Mouse (Mus musculus): ENCODE results near the gene Cacfd1.
A peak's percentile ranks its signal among the peaks of the same experiment; 100 is the strongest.

Cacfd1 gene

DNA sequence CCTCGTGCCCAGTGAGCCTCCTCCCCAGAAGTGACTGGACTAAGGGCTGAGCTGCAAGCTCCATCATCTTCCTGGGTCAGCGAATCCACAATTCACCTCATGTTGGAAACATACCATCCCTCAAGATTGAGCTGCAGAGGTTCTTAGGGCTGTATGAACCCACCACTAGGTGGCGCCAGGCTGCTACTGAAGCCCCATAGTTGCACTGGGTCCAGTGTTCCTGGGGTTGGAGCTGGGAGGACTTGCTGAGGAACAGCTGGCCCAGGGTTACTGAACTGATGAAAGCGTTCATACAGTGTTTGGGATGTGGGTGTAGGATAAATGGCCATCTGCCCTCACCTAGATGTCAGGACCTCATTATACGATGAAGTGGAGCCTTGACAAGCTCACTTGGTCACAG lies 8.1 kb downstream of the Cacfd1 start:
- H3K36me3 ChIP-seq (ENCODE audit: control insufficient read depth, insufficient read depth, low read length, poor library complexity, severe bottlenecking): peaks cover 6% of the 10 kb centered on the region
- no peaks in the 10 kb centered on the region for H3K27me3 ChIP-seq (ENCODE audit: control insufficient read depth, insufficient read depth, low read length, poor library complexity, severe bottlenecking)
- DNase-seq (ENCODE audit: low read depth, low spot score): peak; percentile 85

DNA sequence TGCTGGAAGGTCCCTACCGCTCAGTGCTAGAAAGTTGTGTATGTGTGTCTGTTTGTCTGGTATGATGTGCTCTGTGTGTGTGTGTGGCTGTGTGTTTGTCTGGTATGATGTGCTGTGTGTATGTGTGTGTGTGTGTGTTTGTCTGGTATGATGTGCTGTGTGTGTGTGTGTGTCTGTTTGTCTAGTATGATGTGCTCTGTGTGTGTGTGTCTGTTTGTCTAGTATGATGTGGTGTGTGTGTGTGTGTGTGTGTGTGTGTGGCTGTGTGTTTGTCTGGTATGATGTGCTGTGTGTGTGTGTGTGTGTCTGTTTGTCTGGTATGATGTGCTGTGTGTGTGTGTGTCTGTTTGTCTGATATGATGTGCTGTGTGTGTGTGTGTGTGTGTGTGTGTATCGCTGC lies 9.8 kb downstream of the Cacfd1 start:
- H3K36me3 ChIP-seq (ENCODE audit: control insufficient read depth, insufficient read depth, low read length, poor library complexity, severe bottlenecking): peaks cover 3% of the 10 kb centered on the region
- no peak for DNase-seq (ENCODE audit: low read depth, low spot score)
- H3K27me3 ChIP-seq (ENCODE audit: control insufficient read depth, insufficient read depth, low read length, poor library complexity, severe bottlenecking): no peaks in the 10 kb centered on the region

DNA sequence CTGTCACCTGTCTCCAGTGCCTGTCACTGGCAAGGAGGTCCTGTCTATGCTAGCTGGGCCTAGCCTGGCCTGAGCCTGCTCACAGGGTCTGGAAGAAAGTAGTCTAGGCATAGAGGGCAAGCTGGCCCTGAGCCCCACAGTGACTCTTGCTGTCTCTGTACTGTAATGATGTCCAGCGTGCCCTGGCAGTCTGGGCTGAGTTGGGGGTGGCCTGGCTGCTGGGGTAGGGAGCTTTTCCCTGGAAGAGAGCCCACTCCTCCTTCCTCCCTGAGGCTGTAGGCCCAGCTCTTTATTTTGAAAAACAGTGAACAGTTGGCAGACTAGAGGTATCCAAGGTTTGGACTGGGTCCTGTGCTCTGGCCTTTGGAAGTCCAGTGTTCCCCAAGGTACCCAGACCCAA lies 11.4 kb downstream of the Cacfd1 start:
- H3K27me3 ChIP-seq (ENCODE audit: control insufficient read depth, insufficient read depth, low read length, poor library complexity, severe bottlenecking): no peaks in the 10 kb centered on the region
- peaks cover 3% of the 10 kb centered on the region for H3K36me3 ChIP-seq (ENCODE audit: control insufficient read depth, insufficient read depth, low read length, poor library complexity, severe bottlenecking)
- DNase-seq (ENCODE audit: low read depth, low spot score): no peak

DNA sequence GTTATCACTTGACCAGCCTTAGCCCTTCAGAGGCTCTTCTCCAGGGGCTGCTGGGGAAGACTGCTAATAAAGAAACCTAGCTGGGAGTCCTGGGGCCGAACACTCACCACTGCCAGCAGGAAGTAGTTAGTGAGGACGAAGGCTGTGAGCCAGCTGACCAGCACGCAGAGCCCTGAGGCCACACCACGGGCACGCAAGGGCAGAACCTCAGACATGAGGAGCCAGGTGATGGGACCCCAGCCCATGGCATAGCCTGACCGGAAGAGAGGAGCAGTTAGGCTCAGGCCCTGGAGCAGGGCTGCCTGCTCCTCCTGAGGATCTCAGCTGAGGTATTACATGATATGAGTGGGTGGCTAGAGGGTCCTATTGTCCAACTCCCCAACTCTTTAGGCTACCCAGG lies 12.9 kb downstream of the Cacfd1 start:
- Histone ChIP-seq H3K36me3 (ENCODE audit: control insufficient read depth, insufficient read depth, low read length, poor library complexity, severe bottlenecking) (no peaks in the 10 kb centered on the region; the same call in none of the 2 replicates), H3K27me3 (ENCODE audit: control insufficient read depth, insufficient read depth, low read length, poor library complexity, severe bottlenecking) (no peaks in the 10 kb centered on the region)
- DNase-seq (ENCODE audit: low read depth, low spot score): no peak

DNA sequence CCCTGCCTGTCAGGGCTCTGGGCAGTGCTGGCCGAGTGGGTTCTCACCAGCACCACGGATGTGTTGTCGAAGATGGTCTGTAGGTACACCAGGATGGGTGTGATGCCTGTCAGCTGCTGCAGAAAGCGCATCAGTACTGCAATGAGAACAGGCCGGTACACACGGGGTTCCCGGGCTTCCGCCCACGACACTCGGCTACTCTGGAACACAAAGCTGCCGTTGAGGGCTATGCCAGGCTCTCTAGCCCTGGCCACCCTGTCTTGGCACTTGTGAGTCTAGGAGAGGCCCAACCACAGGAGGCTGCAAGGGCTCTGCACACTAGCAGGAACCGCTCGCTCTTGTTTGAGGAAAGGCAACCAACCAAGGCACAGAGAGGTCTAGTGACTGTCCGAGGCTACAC lies 14.4 kb downstream of the Cacfd1 start:
- no peak for DNase-seq (ENCODE audit: low read depth, low spot score)
- H3K27me3 ChIP-seq (ENCODE audit: control insufficient read depth, insufficient read depth, low read length, poor library complexity, severe bottlenecking): no peaks in the 10 kb centered on the region
- no peaks in the 10 kb centered on the region for H3K36me3 ChIP-seq (ENCODE audit: control insufficient read depth, insufficient read depth, low read length, poor library complexity, severe bottlenecking)

DNA sequence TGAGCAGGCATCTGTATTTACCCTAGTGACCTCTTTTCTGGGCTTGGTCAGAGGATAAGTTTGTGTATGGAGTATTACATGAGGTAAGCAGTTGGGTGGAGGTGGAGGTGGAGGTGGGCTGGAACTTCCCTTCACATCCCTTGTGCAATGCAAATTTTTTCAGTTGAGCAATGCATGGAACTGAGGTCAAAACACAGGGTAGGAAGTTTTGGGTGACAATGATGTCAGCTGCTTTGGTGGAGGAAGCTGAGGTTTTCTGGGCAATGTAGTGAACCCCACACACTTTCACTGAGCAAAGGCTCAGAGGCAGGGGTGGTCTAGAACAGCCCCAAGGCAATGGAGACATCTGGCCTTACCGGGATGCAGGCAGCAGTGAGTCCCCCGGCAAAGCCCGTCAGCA lies 15.8 kb downstream of the Cacfd1 start:
- DNase-seq (ENCODE audit: low read depth, low spot score): peak; percentile 82
- Histone ChIP-seq H3K27me3 (ENCODE audit: control insufficient read depth, insufficient read depth, low read length, poor library complexity, severe bottlenecking) (no peaks in the 10 kb centered on the region), H3K36me3 (ENCODE audit: control insufficient read depth, insufficient read depth, low read length, poor library complexity, severe bottlenecking) (no peaks in the 10 kb centered on the region)

DNA sequence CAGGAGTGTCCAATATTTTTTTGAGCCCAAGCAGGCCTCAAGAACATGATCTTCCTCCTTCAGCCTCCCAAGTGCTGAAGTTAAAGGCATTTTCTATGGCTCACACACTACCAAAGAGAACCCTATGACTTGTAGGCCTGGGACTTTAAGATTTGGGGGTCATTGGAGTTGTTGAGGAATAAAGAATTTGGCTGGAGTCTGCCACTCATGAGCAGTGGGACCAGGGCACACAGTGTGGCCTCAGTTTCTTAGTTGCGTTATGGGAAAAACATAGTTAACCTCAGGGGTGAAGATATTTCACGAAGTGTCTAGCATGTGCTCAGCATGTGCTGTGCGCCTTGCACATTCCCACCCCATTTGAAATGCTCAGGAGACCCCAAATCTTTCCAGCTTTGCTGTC lies 16.6 kb downstream of the Cacfd1 start:
- no peaks in the 10 kb centered on the region for H3K27me3 ChIP-seq (ENCODE audit: control insufficient read depth, insufficient read depth, low read length, poor library complexity, severe bottlenecking)
- H3K36me3 ChIP-seq (ENCODE audit: control insufficient read depth, insufficient read depth, low read length, poor library complexity, severe bottlenecking): no peaks in the 10 kb centered on the region
- DNase-seq (ENCODE audit: low read depth, low spot score): no peak

DNA sequence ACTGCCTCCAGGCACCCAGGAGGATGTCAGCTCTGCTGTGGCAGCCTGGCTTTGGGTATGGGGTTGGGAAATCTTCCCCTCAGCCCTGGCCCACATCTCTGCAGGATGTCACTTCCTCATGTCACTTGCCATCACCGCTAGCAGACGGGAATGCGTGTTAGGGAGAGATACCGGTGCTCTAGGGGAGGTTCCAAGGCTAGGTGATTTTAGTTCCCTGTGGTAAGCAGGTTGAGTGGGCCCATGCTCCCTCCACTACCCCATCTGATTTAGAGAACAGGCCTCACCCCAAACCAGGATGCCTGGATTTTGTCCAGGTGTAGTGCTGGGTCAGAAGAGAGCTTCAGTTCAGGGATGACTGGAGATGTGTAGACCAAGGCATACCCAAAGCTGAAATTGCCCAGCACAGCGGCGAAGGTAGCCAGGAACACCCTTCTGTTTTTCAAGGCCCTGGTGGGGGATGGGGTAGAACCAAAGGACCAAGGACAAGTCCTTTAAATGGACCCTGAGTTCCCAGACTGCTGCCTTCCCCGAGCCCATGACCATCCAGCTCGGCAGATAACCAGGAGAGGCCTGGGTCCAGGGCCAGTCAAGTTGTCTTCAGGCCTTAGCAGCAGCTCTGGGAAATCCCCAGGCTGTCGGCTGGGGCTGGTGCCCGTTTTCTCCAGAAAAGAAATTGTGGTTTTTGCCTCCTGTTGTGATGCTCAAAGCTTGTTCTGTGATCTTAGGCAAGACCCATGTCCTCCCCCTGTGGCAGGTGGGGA lies 17.3 kb downstream of the Cacfd1 start:
- DNase-seq (ENCODE audit: low read depth, low spot score): no peak
- H3K27me3 ChIP-seq (ENCODE audit: control insufficient read depth, insufficient read depth, low read length, poor library complexity, severe bottlenecking): no peaks in the 10 kb centered on the region
- no peaks in the 10 kb centered on the region for H3K36me3 ChIP-seq (ENCODE audit: control insufficient read depth, insufficient read depth, low read length, poor library complexity, severe bottlenecking)

DNA sequence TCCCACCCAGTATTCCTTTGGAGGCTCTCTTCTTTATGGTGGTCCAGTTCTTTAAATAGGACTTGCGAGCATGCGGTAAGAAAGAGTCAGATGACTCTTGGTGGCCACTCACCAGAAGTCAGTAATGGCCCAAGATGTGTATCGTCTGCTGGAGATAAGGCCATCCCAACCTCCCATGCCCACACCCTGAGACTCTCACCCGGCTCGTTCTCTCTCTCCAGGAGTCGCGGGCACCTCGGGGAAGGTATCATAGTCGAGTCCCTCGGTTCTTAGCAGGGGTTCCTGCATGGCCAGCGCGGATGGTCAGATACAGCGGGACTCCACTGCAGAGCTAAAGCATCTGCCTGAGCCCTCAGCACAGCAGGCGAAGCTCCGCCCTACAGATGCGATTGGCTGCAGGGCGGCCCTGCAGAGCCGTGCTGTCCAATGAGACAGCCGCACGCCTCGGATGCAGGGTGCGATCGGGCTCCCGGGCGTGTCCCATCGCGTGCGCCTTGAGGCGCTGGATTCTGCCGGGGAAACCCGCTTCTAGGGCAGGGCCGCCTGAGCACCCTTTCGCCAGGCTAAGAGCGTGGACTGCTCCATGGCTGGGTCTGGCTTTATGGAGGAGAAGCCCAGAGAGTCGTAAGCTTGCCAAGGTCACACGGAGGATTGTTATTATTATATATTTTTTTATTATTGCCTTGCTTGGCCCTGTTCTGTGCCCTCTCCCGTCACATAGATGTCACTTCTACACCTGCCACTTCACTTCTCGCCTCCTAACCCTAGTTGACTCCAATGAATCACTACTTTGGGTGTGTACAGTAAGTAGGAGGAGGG lies 18.1 kb downstream of the Cacfd1 start, which contains the start of gene Slc2a6:
Slc2a6 (minus strand) TSS at position 381 of the 819 bp plus-strand sequence.
- Histone ChIP-seq H3K36me3 (ENCODE audit: control insufficient read depth, insufficient read depth, low read length, poor library complexity, severe bottlenecking) (no peaks in the 10 kb centered on the region), H3K27me3 (ENCODE audit: control insufficient read depth, insufficient read depth, low read length, poor library complexity, severe bottlenecking) (no peaks in the 10 kb centered on the region)
- DNase-seq (ENCODE audit: low read depth, low spot score): peak; percentile 91

DNA sequence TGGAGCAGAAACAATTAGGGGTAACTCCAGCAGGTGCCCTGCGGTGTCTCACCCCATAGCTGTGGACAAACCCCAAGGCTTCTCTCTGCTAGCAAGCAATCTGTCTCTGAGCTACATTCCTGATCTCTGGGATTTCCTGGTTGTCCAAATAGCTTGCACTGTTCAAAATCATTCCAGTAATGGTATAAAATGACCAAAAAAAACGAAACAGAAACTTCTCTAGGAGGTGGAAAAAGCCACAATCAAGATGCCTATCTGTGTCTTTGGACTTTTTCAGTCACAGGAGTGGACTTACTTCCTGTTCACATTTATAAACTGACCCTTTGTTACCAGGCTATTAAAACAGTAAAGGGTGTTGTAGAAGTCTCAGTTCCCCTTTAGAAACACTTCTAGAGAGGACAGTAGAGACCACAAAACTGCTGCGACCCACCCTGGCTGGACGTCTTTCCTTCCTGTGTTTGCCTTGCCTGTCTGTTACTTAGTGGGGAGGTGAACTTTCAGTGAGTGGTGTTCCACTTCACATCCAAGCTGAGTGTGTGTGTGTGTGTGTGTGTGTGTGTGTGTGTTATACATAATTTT lies 18.8 kb downstream of the Cacfd1 start:
- H3K27me3 ChIP-seq (ENCODE audit: control insufficient read depth, insufficient read depth, low read length, poor library complexity, severe bottlenecking): no peaks in the 10 kb centered on the region
- peak; percentile 64 for DNase-seq (ENCODE audit: low read depth, low spot score)
- H3K36me3 ChIP-seq (ENCODE audit: control insufficient read depth, insufficient read depth, low read length, poor library complexity, severe bottlenecking): no peaks in the 10 kb centered on the region

DNA sequence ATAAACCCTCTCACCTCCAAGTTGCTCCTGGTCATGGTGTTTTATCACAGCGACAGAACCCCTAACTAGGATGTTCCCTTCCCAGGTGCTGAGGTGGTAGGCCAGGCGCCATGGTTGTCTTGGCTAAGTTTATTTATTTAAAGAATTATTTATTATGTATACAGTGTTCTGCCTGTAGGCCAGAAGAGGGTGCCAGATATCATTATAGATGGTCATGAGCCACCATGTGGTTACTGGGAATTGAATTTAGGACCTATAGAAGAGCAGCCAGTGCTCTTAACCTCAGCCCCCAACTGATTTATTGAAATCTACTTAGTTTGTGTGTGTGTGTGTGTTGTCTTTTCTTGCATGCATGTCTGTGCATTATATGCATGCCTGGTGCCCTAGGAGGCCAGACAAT lies 22.6 kb downstream of the Cacfd1 start:
- H3K27me3 ChIP-seq (ENCODE audit: control insufficient read depth, insufficient read depth, low read length, poor library complexity, severe bottlenecking): no peaks in the 10 kb centered on the region
- no peaks in the 10 kb centered on the region for H3K36me3 ChIP-seq (ENCODE audit: control insufficient read depth, insufficient read depth, low read length, poor library complexity, severe bottlenecking)
- DNase-seq (ENCODE audit: low read depth, low spot score): no peak

DNA sequence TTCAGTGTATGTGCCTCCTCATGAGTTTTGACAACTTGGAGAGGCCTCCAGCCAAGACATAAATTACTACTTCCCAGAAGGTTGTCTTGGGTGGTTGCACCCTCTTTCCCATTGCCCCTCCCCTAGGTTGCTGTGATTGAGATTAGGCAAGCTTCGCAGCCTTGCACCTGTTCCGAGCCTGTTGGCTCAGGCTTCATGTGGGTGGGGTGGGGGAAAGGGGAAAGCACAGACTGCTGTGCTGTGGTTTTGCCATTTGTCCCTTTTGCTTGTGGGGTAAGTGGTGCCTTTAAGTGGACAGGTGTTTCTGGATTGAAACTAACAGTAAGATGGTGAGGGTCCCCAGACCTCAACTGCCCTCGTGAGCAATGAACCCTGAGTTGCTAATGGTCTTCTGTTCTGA lies 26.3 kb downstream of the Cacfd1 start:
- H3K36me3 ChIP-seq (ENCODE audit: control insufficient read depth, insufficient read depth, low read length, poor library complexity, severe bottlenecking): no peaks in the 10 kb centered on the region
- no peaks in the 10 kb centered on the region for H3K27me3 ChIP-seq (ENCODE audit: control insufficient read depth, insufficient read depth, low read length, poor library complexity, severe bottlenecking)
- no peak for DNase-seq (ENCODE audit: low read depth, low spot score)

DNA sequence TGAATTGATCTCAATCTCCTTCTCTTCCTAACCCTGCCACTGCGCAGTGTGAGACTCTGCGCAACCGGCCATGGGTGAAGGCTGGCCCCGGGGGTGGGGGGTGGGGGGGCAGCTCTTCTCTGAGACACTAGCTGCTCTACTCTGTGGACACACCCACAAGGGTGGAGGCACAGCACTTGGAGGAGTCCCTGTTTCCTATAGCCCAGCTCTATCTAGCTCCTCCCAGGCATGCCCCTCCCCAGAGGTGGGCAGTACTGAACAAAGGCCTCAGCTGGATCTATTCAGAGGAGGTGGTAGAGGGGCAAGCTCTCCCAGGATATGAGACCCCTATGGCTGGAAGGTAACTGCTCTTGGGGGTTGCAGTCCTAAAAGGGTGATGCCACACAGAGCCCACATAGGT lies 27.3 kb downstream of the Cacfd1 start:
- Histone ChIP-seq H3K36me3 (ENCODE audit: control insufficient read depth, insufficient read depth, low read length, poor library complexity, severe bottlenecking) (no peaks in the 10 kb centered on the region), H3K27me3 (ENCODE audit: control insufficient read depth, insufficient read depth, low read length, poor library complexity, severe bottlenecking) (no peaks in the 10 kb centered on the region)

DNA sequence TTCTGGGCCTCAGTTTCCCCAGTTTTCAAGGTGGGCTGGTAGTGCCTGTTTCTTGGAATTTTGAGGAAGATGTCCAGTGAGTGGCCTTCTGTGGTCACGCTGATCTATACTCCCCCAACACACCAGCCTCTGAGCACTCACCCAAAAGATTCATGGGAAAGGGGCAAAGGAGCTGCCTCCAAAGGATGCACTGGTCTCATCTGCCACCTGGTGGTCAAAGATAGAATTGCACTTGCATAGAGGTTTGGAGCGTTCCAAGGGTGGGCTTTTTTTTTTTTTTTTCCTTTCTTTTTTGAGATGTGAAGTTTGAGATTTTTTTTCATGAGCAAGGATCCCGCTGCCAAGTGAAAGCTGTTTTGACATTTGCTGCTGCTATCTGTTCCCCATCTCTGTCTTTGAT lies 28.9 kb downstream of the Cacfd1 start:
- H3K27me3 ChIP-seq (ENCODE audit: control insufficient read depth, insufficient read depth, low read length, poor library complexity, severe bottlenecking): no peaks in the 10 kb centered on the region
- peak; percentile 82 for DNase-seq (ENCODE audit: low read depth, low spot score)
- no peaks in the 10 kb centered on the region for H3K36me3 ChIP-seq (ENCODE audit: control insufficient read depth, insufficient read depth, low read length, poor library complexity, severe bottlenecking)

More for the DNA sequence above, 27.3 kb downstream of the Cacfd1 start:
- DNase-seq (ENCODE audit: low read depth, low spot score): no peak

DNA sequence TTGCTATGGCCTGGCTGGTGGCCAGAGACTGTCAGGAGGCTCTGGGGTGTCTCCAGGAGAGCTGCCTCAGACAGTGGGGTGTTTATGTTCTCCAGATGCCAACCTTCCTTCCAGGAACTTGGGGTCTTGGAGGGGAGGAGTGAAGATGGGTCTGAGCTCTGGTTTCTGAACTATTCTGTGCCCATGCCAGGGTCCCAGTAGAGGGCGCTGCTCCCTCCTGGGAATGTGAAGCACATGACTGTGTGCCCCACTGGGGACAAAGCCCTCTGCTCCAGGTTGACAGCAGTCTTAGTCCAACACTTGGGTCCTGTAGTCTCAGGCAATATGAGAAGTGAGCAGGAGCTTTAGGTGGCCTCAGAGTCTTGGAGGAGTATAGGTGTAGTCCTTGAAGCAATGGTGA lies 29.6 kb downstream of the Cacfd1 start:
- H3K36me3 ChIP-seq (ENCODE audit: control insufficient read depth, insufficient read depth, low read length, poor library complexity, severe bottlenecking): no peaks in the 10 kb centered on the region
- DNase-seq (ENCODE audit: low read depth, low spot score): no peak
- H3K27me3 ChIP-seq (ENCODE audit: control insufficient read depth, insufficient read depth, low read length, poor library complexity, severe bottlenecking): no peaks in the 10 kb centered on the region
